Mouse (Mus musculus) CH12.LX (cell line): ENCODE results near the gene Smad1. TPM values are rescaled to one million over a fixed set of nuclear protein-coding genes. Genes with fewer than 3 reads are reported as not detected.

Experiments used
- DNase-seq: peaks from one replicate; pipeline ENCODE4 v3.0.0-alpha.2; 2013; ENCODE audit errors: extremely low read depth
- H3K27ac ChIP-seq: 2 replicates; pipeline ENCODE4 v1.5.1; 2012; ENCODE audit warnings: low read depth, mild to moderate bottlenecking, control low read depth, moderate library complexity; ENCODE audit not compliant: insufficient read depth
- H3K27me3 ChIP-seq: replicated peaks from 2 replicates; pipeline ENCODE3; 2012; ENCODE audit warnings: inconsistent platforms
- H3K36me3 ChIP-seq, 2 experiments: replicated peaks in 1 of 2; 2 replicates each; pipeline versions ENCODE3 to v1.6.1; 2012; ENCODE audit warnings: inconsistent platforms in 1 of 2, low read length in 1 of 2, mild to moderate bottlenecking in 1 of 2, mixed read lengths in 1 of 2, moderate library complexity in 1 of 2; ENCODE audit not compliant: control insufficient read depth in 1 of 2, insufficient read depth in 1 of 2
- H3K4me1 ChIP-seq, 2 experiments: 2 replicates each; pipeline ENCODE4 v1.6.1; 2012; ENCODE audit warnings: inconsistent platforms in 1 of 2, moderate library complexity in 1 of 2; ENCODE audit not compliant: insufficient read depth in 2 of 2, control insufficient read depth in 1 of 2
- H3K4me2 ChIP-seq: 2 replicates; pipeline ENCODE4 v1.6.1; 2012; ENCODE audit warnings: low read depth, mild to moderate bottlenecking, control low read depth; ENCODE audit not compliant: poor library complexity, insufficient read depth, severe bottlenecking
- H3K4me3 ChIP-seq, 3 experiments: fragments of 150-350 bp in 1 of 3; sonication (generic) in 1 of 3; replicated peaks in 1 of 3; 2 replicates each; pipeline versions ENCODE3 to v1.5.1; 2011 to 2012; ENCODE audit warnings: low read depth in 2 of 3, low read length in 2 of 3, mild to moderate bottlenecking in 2 of 3, moderate library complexity in 2 of 3, control low read depth in 1 of 3, improper control_type of control experiment in 1 of 3, inconsistent platforms in 1 of 3, mixed read lengths in 1 of 3; ENCODE audit not compliant: poor library complexity in 1 of 3
- H3K79me2 ChIP-seq: replicated peaks from 2 replicates; pipeline ENCODE4 v1.6.1; 2012; ENCODE audit warnings: mild to moderate bottlenecking, moderate library complexity; ENCODE audit not compliant: control insufficient read depth, poor library complexity, insufficient read depth, severe bottlenecking; ENCODE audit errors: extremely low read depth
- H3K9ac ChIP-seq: 2 replicates; pipeline ENCODE4 v1.6.1; 2012; ENCODE audit warnings: low read depth, mild to moderate bottlenecking, control low read depth, moderate library complexity; ENCODE audit not compliant: insufficient read depth
- H3K9me3 ChIP-seq: replicated peaks from 2 replicates; pipeline ENCODE3; 2012; ENCODE audit warnings: low read length, inconsistent platforms, mixed read lengths
- CHD1 ChIP-seq: IDR thresholded peaks from 2 replicates; pipeline ENCODE4 v1.6.1; 2012; ENCODE audit warnings: low read depth, low read length, improper control_type of control experiment, inconsistent platforms
- CHD2 ChIP-seq: IDR thresholded peaks from 2 replicates; pipeline ENCODE4 v1.6.1; 2011; ENCODE audit warnings: low read length, improper control_type of control experiment
- CTCF ChIP-seq, 2 experiments: IDR thresholded peaks in 1 of 2; conservative IDR thresholded peaks in 1 of 2; 2 replicates each; pipeline ENCODE4 v1.5.1; 2011 to 2012; ENCODE audit warnings: low read depth in 2 of 2, low read length in 2 of 2, improper control_type of control experiment in 1 of 2, inconsistent platforms in 1 of 2, mild to moderate bottlenecking in 1 of 2, moderate library complexity in 1 of 2
- EP300 ChIP-seq: IDR thresholded peaks from 2 replicates; pipeline ENCODE4 v1.6.1; 2011; ENCODE audit warnings: low read length, improper control_type of control experiment
- GABPA ChIP-seq: IDR thresholded peaks from 2 replicates; pipeline ENCODE4 v1.6.1; 2012; ENCODE audit warnings: low read depth, low read length, improper control_type of control experiment, inconsistent platforms; ENCODE audit not compliant: insufficient replicate concordance
- HCFC1 ChIP-seq: IDR thresholded peaks from 2 replicates; pipeline ENCODE4 v1.6.1; 2012; ENCODE audit warnings: low read depth, mild to moderate bottlenecking, inconsistent platforms, low read length, improper control_type of control experiment
- IRF4 ChIP-seq: IDR thresholded peaks from 2 replicates; pipeline ENCODE4 v1.6.1; 2014; ENCODE audit warnings: low read depth, mild to moderate bottlenecking, inconsistent platforms, low read length, improper control_type of control experiment
- JUN ChIP-seq: IDR thresholded peaks from 2 replicates; pipeline ENCODE4 v1.6.1; 2011; ENCODE audit warnings: low read depth, mild to moderate bottlenecking, low read length, improper control_type of control experiment, moderate library complexity; ENCODE audit not compliant: insufficient read depth
- JUND ChIP-seq: conservative IDR thresholded peaks from 2 replicates; pipeline ENCODE4 v1.6.1; 2011; ENCODE audit warnings: low read depth, low read length, improper control_type of control experiment
- MAFK ChIP-seq: IDR thresholded peaks from 2 replicates; pipeline ENCODE4 v1.6.1; 2011; ENCODE audit warnings: low read length, improper control_type of control experiment; ENCODE audit not compliant: insufficient replicate concordance
- MAZ ChIP-seq: IDR thresholded peaks from 2 replicates; pipeline ENCODE4 v1.6.1; 2012; ENCODE audit warnings: low read depth, mild to moderate bottlenecking, inconsistent platforms, low read length, improper control_type of control experiment, moderate library complexity
- MEF2A ChIP-seq: IDR thresholded peaks from 2 replicates; pipeline ENCODE4 v1.6.1; 2014; ENCODE audit warnings: low read depth, mild to moderate bottlenecking, inconsistent platforms, low read length, improper control_type of control experiment, borderline replicate concordance
- MYC ChIP-seq: IDR thresholded peaks from 2 replicates; pipeline ENCODE4 v1.6.1; 2011; ENCODE audit warnings: low read depth, mild to moderate bottlenecking, improper control_type of control experiment, low read length
- NRF1 ChIP-seq: IDR thresholded peaks from 2 replicates; pipeline ENCODE4 v1.6.1; 2014; ENCODE audit warnings: low read depth, mild to moderate bottlenecking, inconsistent platforms, low read length, improper control_type of control experiment, moderate library complexity
- RAD21 ChIP-seq: IDR thresholded peaks from 2 replicates; pipeline ENCODE4 v1.6.1; 2011; ENCODE audit warnings: low read depth, mild to moderate bottlenecking, low read length, improper control_type of control experiment, moderate library complexity
- SIN3A ChIP-seq: IDR thresholded peaks from 2 replicates; pipeline ENCODE4 v1.6.1; 2012; ENCODE audit warnings: low read length, improper control_type of control experiment, inconsistent platforms
- TCF12 ChIP-seq: IDR thresholded peaks from 2 replicates; pipeline ENCODE4 v1.6.1; 2014; ENCODE audit warnings: low read depth, mild to moderate bottlenecking, inconsistent platforms, low read length, improper control_type of control experiment
- USF1 ChIP-seq: IDR thresholded peaks from 2 replicates; pipeline ENCODE4 v1.6.1; 2014; ENCODE audit warnings: low read depth, mild to moderate bottlenecking, inconsistent platforms, low read length, improper control_type of control experiment
- ZC3H11A ChIP-seq: IDR thresholded peaks from 2 replicates; pipeline ENCODE4 v1.6.1; 2012; ENCODE audit warnings: low read depth, mild to moderate bottlenecking, inconsistent platforms, low read length, improper control_type of control experiment
- ZMIZ1 ChIP-seq: IDR thresholded peaks from 2 replicates; pipeline ENCODE4 v1.6.1; 2012; ENCODE audit warnings: low read depth, mild to moderate bottlenecking, inconsistent platforms, low read length, improper control_type of control experiment
- ZNF384 ChIP-seq: IDR thresholded peaks from 2 replicates; pipeline ENCODE4 v1.6.1; 2012; ENCODE audit warnings: low read depth, low read length, improper control_type of control experiment, inconsistent platforms
- dilution Hi-C: fragments of 300-500 bp; cut with MboI; formaldehyde crosslinking; loops from 2 replicates; pipeline ENCODE4 v1.14.3; 2020; ENCODE audit warnings: low sequenced_read_pairs; ENCODE audit not compliant: extremely low pct_unique_long_range_greater_than_20kb, extremely low pct_ligation_motif_present
- in situ Hi-C: fragments of 300-500 bp; cut with MboI; formaldehyde crosslinking; loops from 3 replicates; pipeline ENCODE4 v1.14.3; 2019; ENCODE audit warnings: low sequenced_read_pairs, low pct_ligation_motif_present, low pct_unique_long_range_greater_than_20kb, mixed read lengths
- polyA plus RNA-seq: library from polyadenylated mRNA; unstranded; fragments of >175 nt; gene quantifications from 2 replicates; pipeline ENCODE4 v1.2.1, GENCODE M21; 2012; ENCODE audit warnings: low read depth; ENCODE audit not compliant: insufficient read length
- total RNA-seq, 2 experiments: library from RNA; depleted of rRNA; stranded (reverse); fragments of 300-350 nt in 1 of 2; fragments of >200 nt in 1 of 2; gene quantifications; 2 replicates each; pipeline ENCODE4 v1.2.3; 2012 to 2014

Smad1 gene
- total and polyA plus RNA-seq, 3 experiments, result not detected

- Histone ChIP-seq H3K4me3 (no peak overlapping the region), H3K27ac (no peak overlapping the region)
- dilution Hi-C loops, result no loop called here
- DNase-seq, result no peak
- TF ChIP-seq ZC3H11A, result no peak
- TF ChIP-seq SIN3A, result no peak
- TF ChIP-seq ZMIZ1, result no peak
- TF ChIP-seq MAFK, result no peak
- TF ChIP-seq MAZ, result no peak
- TF ChIP-seq CHD2, result no peak
- no peak for TF ChIP-seq EP300
- TF ChIP-seq GABPA, result no peak
- TF ChIP-seq NRF1, result no peak
- TF ChIP-seq HCFC1, result no peak
- TF ChIP-seq USF1, result no peak
- TF ChIP-seq CTCF (conservative IDR thresholded peaks at IDR 0.05 in 1 of 2, IDR thresholded peaks at IDR 0.05 in 1 of 2; ENCODE audit: low read depth in 2 of 2, low read length in 2 of 2), result no peak
- TF ChIP-seq IRF4, result no peak
- no peak for TF ChIP-seq RAD21
- TF ChIP-seq MYC, result no peak
- no peak for TF ChIP-seq JUND
- TF ChIP-seq CHD1, result no peak
- TF ChIP-seq, all 38 proteins: peak for 0
- no peak overlapping the region for H3K9ac ChIP-seq
- no peaks in the 10 kb centered on the region for H3K27me3 ChIP-seq
- H3K36me3 ChIP-seq, result no peaks in the 10 kb centered on the region
- peaks cover 0 to 5% of the 10 kb centered on the region in 2 experiments; a peak in 1 of 4 replicates for H3K4me1 ChIP-seq
- in situ Hi-C loops, result no loop called here
- H3K79me2 ChIP-seq, result no peaks in the 10 kb centered on the region
- no peaks in the 10 kb centered on the region for H3K9me3 ChIP-seq
- no peak overlapping the region for H3K4me2 ChIP-seq
These were observed 10.1 kb downstream of the Smad1 start for GRCm38 (mm10) chr8:79389074-79389786.

- no peak overlapping the region for H3K4me2 ChIP-seq
- H3K27me3 ChIP-seq, result no peaks in the 10 kb centered on the region
- TF ChIP-seq TCF12 (no peak), HCFC1 (no peak), MAZ (no peak), ZNF384 (no peak), MEF2A (no peak), JUN (no peak)
- H3K27ac ChIP-seq, result no peak overlapping the region
- DNase-seq, result no peak
- no peaks in the 10 kb centered on the region for H3K9me3 ChIP-seq
- H3K79me2 ChIP-seq, result no peaks in the 10 kb centered on the region
- H3K36me3 ChIP-seq, result no peaks in the 10 kb centered on the region
- dilution Hi-C loops, result no loop called here
- no peaks in the 10 kb centered on the region; a peak in 1 of 4 replicates for H3K4me1 ChIP-seq
- H3K4me3 ChIP-seq, result no peak overlapping the region
- in situ Hi-C loops, result no loop called here
- H3K9ac ChIP-seq, result no peak overlapping the region
These were observed 12.5 kb downstream of the Smad1 start for GRCm38 (mm10) chr8:79386831-79387230.
